Mouse (Mus musculus) mammary gland, adult 2 months (tissue): ENCODE data around the gene Zdbf2. TPM values are rescaled to one million over a fixed set of nuclear protein-coding genes. Genes with fewer than 3 reads are reported as not detected.

Experiments used
- polyA plus RNA-seq: library from polyadenylated mRNA; depleted of rRNA; stranded (reverse); fragments of >200 nt; gene quantifications from 2 replicates; pipeline ENCODE4 v1.2.3, GENCODE M21; 2012; ENCODE audit warnings: low replicate concordance; rRNA removed

The Zdbf2 gene
- 0.14 TPM in 1 of 2 replicates, not detected in the other for polyA plus RNA-seq

DNA sequence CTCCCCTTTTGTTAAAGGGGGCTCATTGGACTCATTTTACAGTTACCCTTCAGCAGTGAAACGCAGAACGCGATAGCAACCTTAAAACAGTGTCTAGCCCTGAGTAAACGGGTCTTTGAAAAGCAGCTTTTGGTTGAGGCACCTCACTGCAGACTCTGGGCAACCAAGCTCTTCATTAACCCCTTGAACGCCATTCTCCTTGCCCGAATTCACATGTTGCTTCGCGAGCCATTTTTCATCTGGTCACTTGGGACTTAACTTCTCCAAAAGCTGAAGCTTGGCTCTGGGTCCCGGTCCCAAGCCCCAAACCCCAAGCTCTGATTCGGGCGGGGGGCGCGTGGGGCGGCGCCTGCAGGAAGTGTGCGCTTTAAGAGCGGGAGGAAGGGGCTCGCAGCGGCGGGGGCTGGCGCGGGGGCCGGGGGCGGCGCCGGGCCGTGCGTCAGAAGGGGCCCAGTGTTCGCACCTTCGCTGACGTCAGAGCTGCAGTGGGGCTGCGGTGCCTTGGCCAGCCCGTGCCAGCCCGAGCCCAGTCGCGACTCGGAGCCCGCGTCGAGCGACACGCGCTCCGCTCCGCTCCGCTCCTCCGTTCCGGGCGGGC lies at the start of gene Zdbf2:
Gene Zdbf2, plus strand, starts transcription at position 525 of the 598 bp plus-strand sequence.

Other genes starting within 250 kb of the Zdbf2 start
- 16.4 and 18.1 TPM in 2 replicates for gene Ino80d, start 158.6 kb upstream of the Zdbf2 start, polyA plus RNA-seq
- gene Eef1b2, start 96.4 kb upstream of the Zdbf2 start, polyA plus RNA-seq, result 400 and 465 TPM in 2 replicates
- gene Ndufs1, start 96.4 kb upstream of the Zdbf2 start, polyA plus RNA-seq, result 29.7 and 102 TPM in 2 replicates
- gene Gpr1, start 58.7 kb upstream of the Zdbf2 start, polyA plus RNA-seq, result 2.1 and 6.5 TPM in 2 replicates
- gene Adam23, start 172.6 kb downstream of the Zdbf2 start, polyA plus RNA-seq, result 16.9 and 17.9 TPM in 2 replicates